Mouse (Mus musculus): Measurements from ENCODE around the gene Cyp2a5. TPM values are rescaled to one million over a fixed set of nuclear protein-coding genes. Genes with fewer than 3 reads are reported as not detected.

The Cyp2a5 gene
- polyA plus RNA-seq, 1 experiment from 2014 or later: not detected

Other genes with a start within 250 kb of the Cyp2a5 start
- not detected in 2 replicates for gene Vmn1r185, start 216.8 kb upstream of the Cyp2a5 start, polyA plus RNA-seq (2016; fragmentation: Nextera tagmentation; extraction: Ambion mirVana)
- not detected in 2 replicates for gene Cyp2b23, start 148.9 kb upstream of the Cyp2a5 start, polyA plus RNA-seq (2016; fragmentation: Nextera tagmentation; extraction: Ambion mirVana)
- gene Cyp2b19, start 78.2 kb upstream of the Cyp2a5 start, polyA plus RNA-seq (2016; fragmentation: Nextera tagmentation; extraction: Ambion mirVana): not detected in 2 replicates
- gene Cyp2g1, start 26.4 kb upstream of the Cyp2a5 start, polyA plus RNA-seq (2016; fragmentation: Nextera tagmentation; extraction: Ambion mirVana): not detected in 2 replicates
- not detected in 2 replicates for gene Cyp2a22, start 104.1 kb downstream of the Cyp2a5 start, polyA plus RNA-seq (2016; fragmentation: Nextera tagmentation; extraction: Ambion mirVana)
- not detected in 2 replicates for gene Cyp2a12, start 193.8 kb downstream of the Cyp2a5 start, polyA plus RNA-seq (2016; fragmentation: Nextera tagmentation; extraction: Ambion mirVana)